Mouse (Mus musculus): Measurements from ENCODE around the gene Ankrd35. TPM values are rescaled to one million over a fixed set of nuclear protein-coding genes. Genes with fewer than 3 reads are reported as not detected.
A peak's percentile ranks its signal among the peaks of the same experiment; 100 is the strongest.

Ankrd35 gene
- polyA plus RNA-seq, 1 experiment = 2.5 TPM

DNA sequence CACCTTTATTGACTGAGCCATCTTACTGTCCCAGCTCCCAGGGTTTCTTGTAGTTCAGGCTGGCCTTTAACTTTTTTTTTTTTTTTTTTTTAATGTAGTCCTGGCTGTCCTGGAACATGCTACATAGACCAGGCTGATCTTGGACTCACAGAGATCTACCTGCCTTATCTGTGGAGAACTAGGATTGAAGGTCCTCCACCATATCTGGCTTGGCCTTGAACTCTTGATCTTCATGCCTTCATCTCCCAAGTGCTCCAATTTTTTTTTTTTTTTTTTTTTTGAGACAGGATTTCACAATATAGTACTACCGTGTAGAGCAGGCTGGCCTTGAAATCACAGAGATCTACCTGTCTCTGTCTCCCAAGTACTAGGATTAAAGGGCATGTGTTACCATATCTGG lies 23.6 kb downstream of the Ankrd35 start:
- TF ChIP-seq CTCF (IDR thresholded peaks at IDR 0.05; ENCODE audit: borderline replicate concordance, extremely low read depth, insufficient read depth, insufficient read length) (no peak), POLR2A (IDR thresholded peaks at IDR 0.05; ENCODE audit: borderline replicate concordance, extremely low read depth, insufficient read depth, insufficient read length, poor library complexity, severe bottlenecking) (no peak)
- DNase-seq (ENCODE audit: low read depth) = no peak

DNA sequence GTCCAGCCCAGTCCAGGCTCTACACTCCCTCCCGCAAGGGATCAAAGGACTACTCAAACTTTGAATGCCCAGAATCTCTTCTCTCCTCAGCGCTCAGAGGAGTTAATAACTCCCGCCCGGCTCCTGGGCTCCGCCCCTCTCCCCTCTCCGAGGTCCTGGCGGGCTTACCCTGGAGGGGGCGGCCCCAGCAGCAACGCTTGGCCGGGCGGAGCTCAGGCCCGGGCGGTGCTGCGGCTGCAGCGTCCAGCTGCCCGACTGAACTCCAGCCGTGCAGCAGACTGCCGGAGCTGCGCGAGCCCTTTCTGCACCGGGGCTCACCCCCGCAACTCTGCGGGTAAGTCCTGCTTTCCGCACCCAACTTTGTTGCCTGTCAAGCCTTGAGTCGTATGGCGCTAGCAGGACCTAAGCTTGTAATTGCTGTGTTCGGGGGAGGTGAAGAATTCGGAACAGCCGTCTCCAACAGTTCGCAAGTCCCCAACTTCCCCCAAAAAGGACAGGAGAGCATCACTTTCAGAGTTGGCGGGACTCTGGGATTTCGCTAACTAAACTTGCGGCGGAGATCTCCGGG lies 26.4 kb downstream of the Ankrd35 start, which contains the start of gene Pias3:
TSS of gene Pias3 (plus strand) at position 187 of the 568 bp plus-strand sequence.
- peak; percentile 88 for DNase-seq (ENCODE audit: low read depth)
- peak; percentile 74 for TF ChIP-seq POLR2A (IDR thresholded peaks at IDR 0.05; ENCODE audit: borderline replicate concordance, extremely low read depth, insufficient read depth, insufficient read length, poor library complexity, severe bottlenecking)
- TF ChIP-seq CTCF (IDR thresholded peaks at IDR 0.05; ENCODE audit: borderline replicate concordance, extremely low read depth, insufficient read depth, insufficient read length) = no peak

DNA sequence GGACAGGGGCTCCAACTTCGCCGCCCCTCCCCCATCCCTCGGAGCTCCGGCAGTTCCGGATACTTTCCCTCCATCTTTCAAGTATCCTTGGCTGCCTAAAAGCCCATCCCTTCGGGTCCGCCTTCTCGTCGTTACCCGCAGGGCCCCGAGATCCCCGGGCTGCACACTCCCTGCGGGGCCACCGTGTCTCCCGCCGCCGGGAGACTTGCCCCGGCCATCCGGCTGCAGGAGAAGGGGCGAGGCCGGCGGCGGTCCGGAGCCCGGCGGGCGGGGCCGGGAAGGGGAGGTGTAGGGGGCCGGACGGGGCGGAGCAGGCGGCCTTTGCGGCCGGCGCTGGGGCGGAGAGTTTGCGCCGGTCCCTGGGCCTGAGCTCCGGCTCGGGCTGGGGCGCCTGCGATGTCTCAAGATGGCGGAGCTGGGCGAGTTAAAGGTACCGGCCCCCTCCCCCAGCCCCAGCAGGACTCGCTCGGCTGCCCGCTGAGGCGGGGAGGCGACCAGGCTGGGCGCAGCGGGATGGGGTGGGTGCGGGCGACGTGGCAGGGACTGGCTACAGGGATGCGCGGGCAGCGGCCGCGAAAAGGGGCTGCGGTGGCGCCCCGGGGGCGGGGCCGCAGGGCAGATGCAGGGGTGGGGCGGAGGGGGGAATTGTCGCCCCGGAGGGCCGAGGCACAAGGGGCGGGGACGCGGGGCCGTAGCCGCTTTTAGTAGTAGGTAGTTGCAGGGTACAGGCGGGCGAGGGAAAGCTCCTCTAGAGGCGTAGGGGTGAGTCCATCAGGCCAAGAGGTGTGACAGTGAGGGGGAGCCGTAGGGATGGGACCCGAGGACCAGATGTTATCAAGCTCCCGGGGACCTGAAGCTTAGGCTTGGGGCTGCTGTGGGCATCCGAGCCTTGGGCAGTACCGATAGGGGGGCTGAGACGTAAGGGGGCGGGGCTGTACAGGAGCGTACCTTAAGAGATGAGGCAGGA lies 27.1 kb downstream of the Ankrd35 start:
- TF ChIP-seq POLR2A (IDR thresholded peaks at IDR 0.05; ENCODE audit: borderline replicate concordance, extremely low read depth, insufficient read depth, insufficient read length, poor library complexity, severe bottlenecking) (no peak), CTCF (IDR thresholded peaks at IDR 0.05; ENCODE audit: borderline replicate concordance, extremely low read depth, insufficient read depth, insufficient read length) (no peak)
- DNase-seq (ENCODE audit: low read depth) = peak; percentile 94

DNA sequence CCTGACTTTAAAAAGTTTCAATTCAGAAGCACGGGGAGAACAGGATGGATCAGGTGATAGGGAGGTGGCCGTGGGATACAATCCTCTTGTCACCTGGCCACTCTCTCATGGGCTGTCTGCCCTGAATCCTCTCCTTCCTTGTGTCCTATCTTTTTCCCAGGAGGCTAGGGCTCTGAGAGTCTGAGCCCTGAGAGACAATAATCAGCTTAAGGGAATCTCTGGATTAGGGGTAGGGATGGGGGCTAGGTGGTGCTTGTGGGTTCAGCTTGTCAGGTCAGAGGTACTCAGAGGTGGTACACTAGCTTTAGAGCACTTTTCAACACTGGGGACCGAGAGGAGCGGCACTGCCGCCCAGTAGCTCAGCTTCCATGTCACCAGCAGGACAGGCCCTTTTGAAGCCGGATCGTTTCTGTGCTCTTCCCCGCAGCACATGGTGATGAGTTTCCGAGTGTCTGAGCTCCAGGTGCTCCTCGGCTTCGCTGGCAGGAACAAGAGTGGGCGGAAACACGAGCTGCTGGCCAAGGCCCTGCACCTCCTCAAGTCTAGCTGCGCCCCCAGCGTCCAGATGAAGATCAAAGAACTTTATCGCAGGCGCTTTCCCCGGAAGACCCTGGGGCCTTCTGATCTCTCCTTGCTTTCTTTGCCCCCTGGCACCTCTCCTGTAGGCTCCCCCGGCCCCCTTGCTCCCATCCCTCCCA lies 29.2 kb downstream of the Ankrd35 start:
- no peak for DNase-seq (ENCODE audit: low read depth)
- TF ChIP-seq CTCF (IDR thresholded peaks at IDR 0.05; ENCODE audit: borderline replicate concordance, extremely low read depth, insufficient read depth, insufficient read length) = no peak
- no peak for TF ChIP-seq POLR2A (IDR thresholded peaks at IDR 0.05; ENCODE audit: borderline replicate concordance, extremely low read depth, insufficient read depth, insufficient read length, poor library complexity, severe bottlenecking)

DNA sequence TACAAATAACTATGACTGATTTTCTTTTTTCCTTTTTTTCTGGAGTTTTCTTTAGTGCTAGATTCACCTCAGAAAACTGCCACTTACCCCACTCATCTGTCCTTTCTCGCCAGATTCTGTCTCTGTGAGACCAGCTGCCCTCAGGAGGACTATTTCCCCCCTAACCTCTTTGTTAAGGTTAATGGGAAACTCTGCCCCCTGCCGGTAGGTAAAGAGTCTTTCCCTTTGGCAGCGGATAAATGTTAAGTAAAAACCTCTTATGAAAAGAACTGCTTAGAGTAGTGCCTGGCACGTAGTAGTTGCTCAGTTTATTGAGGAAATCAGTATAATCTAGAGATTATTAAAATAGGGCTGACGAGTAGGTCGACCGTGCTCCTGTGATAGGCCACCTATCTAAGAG lies 30.4 kb downstream of the Ankrd35 start:
- DNase-seq (ENCODE audit: low read depth) = peak; percentile 29
- TF ChIP-seq POLR2A (IDR thresholded peaks at IDR 0.05; ENCODE audit: borderline replicate concordance, extremely low read depth, insufficient read depth, insufficient read length, poor library complexity, severe bottlenecking) (no peak), CTCF (IDR thresholded peaks at IDR 0.05; ENCODE audit: borderline replicate concordance, extremely low read depth, insufficient read depth, insufficient read length) (0 out of 2 replicates have a peak, but pooled peaks have one; percentile 4)

DNA sequence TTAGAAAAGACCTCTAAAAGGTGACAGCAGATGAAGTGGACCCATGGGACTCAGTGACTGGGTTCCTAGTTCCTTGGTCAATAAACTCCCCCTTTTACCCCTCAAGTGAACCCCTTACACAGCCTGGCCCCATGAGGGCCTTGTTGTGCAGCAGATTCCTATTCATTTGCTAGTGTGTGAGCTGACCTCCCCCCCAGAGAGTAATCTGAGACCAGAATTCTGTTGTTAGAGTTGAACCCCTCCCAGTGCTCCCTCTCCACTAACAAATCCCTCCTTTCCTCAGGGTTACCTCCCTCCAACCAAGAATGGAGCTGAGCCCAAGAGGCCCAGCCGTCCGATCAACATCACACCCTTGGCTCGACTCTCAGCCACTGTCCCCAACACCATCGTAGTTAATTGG lies 31.1 kb downstream of the Ankrd35 start:
- DNase-seq (ENCODE audit: low read depth) = no peak

DNA sequence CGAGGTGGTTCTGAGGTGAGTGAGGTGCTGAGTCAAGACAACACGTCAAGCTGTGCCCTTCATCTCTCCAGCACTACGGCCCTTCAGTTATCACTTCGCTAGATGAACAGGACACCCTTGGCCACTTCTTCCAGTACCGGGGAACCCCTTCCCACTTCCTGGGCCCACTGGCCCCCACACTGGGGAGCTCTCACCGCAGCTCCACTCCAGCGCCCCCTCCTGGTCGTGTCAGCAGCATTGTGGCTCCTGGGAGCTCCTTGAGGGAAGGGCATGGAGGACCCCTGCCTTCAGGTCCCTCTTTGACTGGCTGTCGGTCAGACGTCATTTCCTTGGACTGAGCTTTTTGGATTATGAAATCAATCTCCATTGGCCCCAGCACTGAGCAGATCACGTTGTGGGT lies 34.8 kb downstream of the Ankrd35 start:
- no peak for TF ChIP-seq POLR2A (IDR thresholded peaks at IDR 0.05; ENCODE audit: borderline replicate concordance, extremely low read depth, insufficient read depth, insufficient read length, poor library complexity, severe bottlenecking)
- no peak for TF ChIP-seq CTCF (IDR thresholded peaks at IDR 0.05; ENCODE audit: borderline replicate concordance, extremely low read depth, insufficient read depth, insufficient read length)
- DNase-seq (ENCODE audit: low read depth) = no peak

More for the DNA sequence above, 31.1 kb downstream of the Ankrd35 start:
- TF ChIP-seq CTCF (IDR thresholded peaks at IDR 0.05; ENCODE audit: borderline replicate concordance, extremely low read depth, insufficient read depth, insufficient read length) = no peak
- no peak for TF ChIP-seq POLR2A (IDR thresholded peaks at IDR 0.05; ENCODE audit: borderline replicate concordance, extremely low read depth, insufficient read depth, insufficient read length, poor library complexity, severe bottlenecking)

DNA sequence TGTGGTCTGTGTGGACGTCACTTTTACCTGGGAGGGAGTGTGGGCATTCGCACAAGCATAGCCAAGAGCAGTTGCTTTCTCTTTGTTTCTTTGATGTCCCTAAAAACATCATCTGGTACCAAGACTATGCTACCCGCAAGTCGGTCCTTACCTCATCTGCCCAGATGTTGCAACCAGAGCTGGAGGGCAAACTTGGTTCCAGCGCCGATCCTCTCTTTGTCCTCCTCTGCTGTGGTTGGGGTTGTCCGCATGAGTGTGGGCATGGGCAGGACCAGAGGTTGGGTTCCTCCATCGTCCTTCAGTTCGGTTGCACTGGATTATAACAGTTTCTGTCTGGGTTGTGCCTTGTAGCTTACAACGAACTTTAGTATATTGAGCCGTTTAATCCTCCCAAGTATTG lies 36.3 kb downstream of the Ankrd35 start:
- DNase-seq (ENCODE audit: low read depth) = no peak

DNA sequence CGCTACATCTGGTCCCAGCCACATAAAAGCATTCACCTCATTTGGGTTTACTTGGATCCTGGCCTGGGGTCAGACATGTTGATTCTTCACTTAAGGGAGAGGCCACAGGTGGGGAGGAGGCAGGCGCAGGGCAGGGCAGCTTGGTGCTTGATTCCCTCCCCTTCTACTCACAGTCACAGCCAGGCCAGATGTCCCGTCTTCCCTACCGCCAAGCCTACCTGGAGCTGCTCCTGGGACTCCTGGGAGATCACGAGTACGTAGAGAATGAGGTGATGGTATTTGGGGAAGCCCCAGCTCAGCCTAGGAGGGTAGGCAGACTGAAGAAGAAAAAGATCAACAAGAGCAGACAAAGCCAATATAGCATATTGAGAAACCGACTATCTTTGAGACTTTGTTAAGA lies 37.1 kb downstream of the Ankrd35 start:
- TF ChIP-seq CTCF (IDR thresholded peaks at IDR 0.05; ENCODE audit: borderline replicate concordance, extremely low read depth, insufficient read depth, insufficient read length) = no peak
- no peak for DNase-seq (ENCODE audit: low read depth)

More for the DNA sequence above, 36.3 kb downstream of the Ankrd35 start:
- TF ChIP-seq POLR2A (IDR thresholded peaks at IDR 0.05; ENCODE audit: borderline replicate concordance, extremely low read depth, insufficient read depth, insufficient read length, poor library complexity, severe bottlenecking) (no peak), CTCF (IDR thresholded peaks at IDR 0.05; ENCODE audit: borderline replicate concordance, extremely low read depth, insufficient read depth, insufficient read length) (no peak)

DNA sequence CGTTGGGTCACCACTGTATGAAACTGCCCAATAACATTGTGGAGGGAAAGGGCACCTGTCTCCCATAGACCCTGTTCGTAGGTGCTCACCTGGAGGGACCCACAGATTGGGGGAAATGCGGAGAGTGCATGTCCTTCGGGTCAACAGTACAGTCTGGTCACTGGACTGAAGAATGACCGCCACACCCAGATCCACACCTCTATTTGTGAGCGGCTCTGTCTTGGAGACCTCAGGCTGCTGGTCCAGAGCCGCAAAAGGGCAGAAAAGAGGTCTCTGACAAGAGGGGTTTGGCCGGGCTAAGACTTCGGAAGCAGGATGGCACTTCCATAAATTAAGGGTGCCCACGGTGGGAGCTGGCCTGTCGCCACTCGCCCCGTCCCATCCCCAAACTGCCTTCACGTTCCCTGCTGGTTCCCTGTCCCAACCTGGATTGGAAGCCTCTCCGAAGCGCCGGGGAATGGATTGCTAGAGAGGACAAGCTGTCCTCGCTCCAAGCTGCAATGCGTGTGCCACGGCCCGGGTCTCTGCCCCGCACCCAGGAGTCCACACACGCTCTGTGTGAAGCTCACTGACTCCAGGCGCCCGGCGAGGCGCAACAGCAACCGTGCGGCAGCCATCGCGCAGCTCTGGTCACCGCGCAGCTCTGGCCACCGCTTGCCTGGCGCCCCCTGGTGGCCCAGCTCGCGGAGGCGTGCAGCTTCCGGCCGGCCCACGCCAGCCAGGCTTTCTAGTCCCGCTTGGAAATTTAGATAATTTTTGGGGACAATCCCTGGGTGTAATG lies 38.2 kb downstream of the Ankrd35 start, which contains the start of gene Nudt17:
TSS of gene Nudt17 (minus strand) at position 660 of the 781 bp plus-strand sequence.
- TF ChIP-seq POLR2A (IDR thresholded peaks at IDR 0.05; ENCODE audit: borderline replicate concordance, extremely low read depth, insufficient read depth, insufficient read length, poor library complexity, severe bottlenecking) = no peak
- TF ChIP-seq CTCF (IDR thresholded peaks at IDR 0.05; ENCODE audit: borderline replicate concordance, extremely low read depth, insufficient read depth, insufficient read length) = peak; percentile 91
- DNase-seq (ENCODE audit: low read depth) = peak; percentile 83
